15 mouse cellular contexts compared by ENCODE assay signal in genomic region chr1:161983979-161984566, GRCm38 (mm10). TPM values are rescaled to one million over a fixed set of nuclear protein-coding genes. Genes with fewer than 3 reads are reported as not detected.
DNase-seq lines count a peak whose midpoint lies in the region; ATAC-seq and TF ChIP-seq lines count a peak whose summit lies in the region.
"Had no signal": no experiment of that assay in that cellular context is flagged by ENCODE, and none has a peak within 500 bp of the region (broad histone marks: within the 10 kb centered on the region; RNA-seq: fewer than 3 reads in every experiment).

No protein-coding gene starts in this region.

- no peaks in the 10 kb centered on the region for H3K9me3 ChIP-seq in embryonic facial prominence, embryonic 15.5 days (replicated peaks)
- H3K9me3 ChIP-seq in limb, embryonic 15.5 days = no peaks in the 10 kb centered on the region
- H3K9me3 ChIP-seq in midbrain, postnatal 0 days (ENCODE audit: low read length) = no peaks in the 10 kb centered on the region
- H3K9me3 ChIP-seq: stomach, embryonic 15.5 days had no signal

- DNase-seq in kidney, adult 2 months = peak; percentile 52
- no peak for DNase-seq in kidney, adult 11 months
- DNase-seq in heart, postnatal 14 days = peak; percentile 48 to 74
- no peak for DNase-seq in layer of hippocampus, adult 9-11 months
- DNase-seq in midbrain, postnatal 0 days (ENCODE audit: low spot score) = no peak
- no peak for DNase-seq in left cerebral cortex, postnatal 36 days (ENCODE audit: low spot score in 2 of 2)
- DNase-seq: cerebellum, adult 9-11 months had no signal

- H3K27me3 ChIP-seq in kidney, adult 2 months (replicated peaks; ENCODE audit: control insufficient read depth, insufficient read depth, low read length) = no peaks in the 10 kb centered on the region
- H3K27me3 ChIP-seq in embryonic facial prominence, embryonic 15.5 days = no peaks in the 10 kb centered on the region
- no peaks in the 10 kb centered on the region for H3K27me3 ChIP-seq in limb, embryonic 15.5 days
- no peaks in the 10 kb centered on the region for H3K27me3 ChIP-seq in midbrain, postnatal 0 days (ENCODE audit: insufficient read depth, low read length)
- H3K27me3 ChIP-seq: stomach, embryonic 15.5 days had no signal

- TF ChIP-seq CTCF in kidney, adult 2 months (conservative IDR thresholded peaks at IDR 0.05; ENCODE audit: insufficient read depth, insufficient read length, low read depth, low read length) = no peak
- no peak for TF ChIP-seq CTCF in midbrain, postnatal 0 days (IDR thresholded peaks at IDR 0.05)

- WGBS in kidney, adult 2 months = 35% methylated on average over 4 of the region's 4 CpGs
- WGBS in embryonic facial prominence, embryonic 15.5 days = 19% methylated on average over 4 of the region's 4 CpGs
- 8% methylated on average over 4 of the region's 4 CpGs for WGBS in limb, embryonic 15.5 days
- WGBS in midbrain, postnatal 0 days = 29% methylated on average over 4 of the region's 4 CpGs

- H3K9ac ChIP-seq in embryonic facial prominence, embryonic 15.5 days = no peak overlapping the region
- no peak overlapping the region for H3K9ac ChIP-seq in limb, embryonic 15.5 days
- H3K9ac ChIP-seq in midbrain, postnatal 0 days (replicated peaks; ENCODE audit: low read length, poor library complexity, severe bottlenecking) = no peak overlapping the region
- H3K9ac ChIP-seq: liver, embryonic 14.5 days; stomach, embryonic 15.5 days had no signal

- H3K4me3 ChIP-seq in kidney, adult 2 months (ENCODE audit: insufficient read depth, low read depth, low read length) = no peak overlapping the region
- no peak overlapping the region for H3K4me3 ChIP-seq in embryonic facial prominence, embryonic 15.5 days (replicated peaks)
- no peak overlapping the region for H3K4me3 ChIP-seq in limb, embryonic 15.5 days
- H3K4me3 ChIP-seq in midbrain, postnatal 0 days (ENCODE audit: low read depth, low read length) = no peak overlapping the region
- H3K4me3 ChIP-seq: stomach, embryonic 15.5 days had no signal

- H3K4me1 ChIP-seq in kidney, adult 2 months (ENCODE audit: control insufficient read depth, insufficient read depth, low read length) = peaks cover 3% of the 10 kb centered on the region; the same call in 1 of the 2 replicates
- H3K4me1 ChIP-seq in embryonic facial prominence, embryonic 15.5 days = peaks cover 26% of the 10 kb centered on the region
- peaks cover 33% of the 10 kb centered on the region for H3K4me1 ChIP-seq in limb, embryonic 15.5 days
- H3K4me1 ChIP-seq in midbrain, postnatal 0 days (ENCODE audit: insufficient read depth, low read length) = no peaks in the 10 kb centered on the region
- H3K4me1 ChIP-seq: stomach, embryonic 15.5 days had no signal

- H3K36me3 ChIP-seq in kidney, adult 2 months (ENCODE audit: control insufficient read depth, insufficient read depth, low read length) = no peaks in the 10 kb centered on the region
- H3K36me3 ChIP-seq in embryonic facial prominence, embryonic 15.5 days = no peaks in the 10 kb centered on the region
- H3K36me3 ChIP-seq in limb, embryonic 15.5 days = no peaks in the 10 kb centered on the region
- H3K36me3 ChIP-seq in midbrain, postnatal 0 days (ENCODE audit: insufficient read depth, low read length) = no peaks in the 10 kb centered on the region
- H3K36me3 ChIP-seq: stomach, embryonic 15.5 days had no signal

- no peak for ATAC-seq in embryonic facial prominence, embryonic 15.5 days (ENCODE audit: insufficient number of reproducible peaks, low FRiP score, low TSS enrichment, low read depth)
- no peak for ATAC-seq in limb, embryonic 15.5 days (ENCODE audit: insufficient number of reproducible peaks, low FRiP score, low TSS enrichment, low read depth)
- ATAC-seq in midbrain, postnatal 0 days (ENCODE audit: low FRiP score) = no peak
- ATAC-seq: hindbrain, postnatal 0 days had no signal

- TF ChIP-seq POLR2A in kidney, adult 2 months (IDR thresholded peaks at IDR 0.05; ENCODE audit: low read depth, low read length) = no peak

- H3K27ac ChIP-seq in kidney, adult 2 months (ENCODE audit: insufficient read depth, low read depth, low read length) = no peak overlapping the region
- peak overlapping the region; percentile 66 for H3K27ac ChIP-seq in embryonic facial prominence, embryonic 15.5 days (replicated peaks)
- H3K27ac ChIP-seq in limb, embryonic 15.5 days = peak overlapping the region; percentile 78
- no peak overlapping the region for H3K27ac ChIP-seq in midbrain, postnatal 0 days (ENCODE audit: low read depth, low read length)
- H3K27ac ChIP-seq: hindbrain, postnatal 0 days; liver, embryonic 14.5 days; stomach, embryonic 15.5 days had no signal

- intact Hi-C loops in heart, postnatal 14 days (cut with DNase I) = no loop called here
- intact Hi-C loops in left cerebral cortex, postnatal 36 days (cut with DNase I) = no loop called here

- no peak overlapping the region for H3K4me2 ChIP-seq in embryonic facial prominence, embryonic 15.5 days (replicated peaks)
- no peak overlapping the region for H3K4me2 ChIP-seq in limb, embryonic 15.5 days
- no peak overlapping the region for H3K4me2 ChIP-seq in midbrain, postnatal 0 days (ENCODE audit: low read depth, low read length, poor library complexity, severe bottlenecking)
- H3K4me2 ChIP-seq: stomach, embryonic 15.5 days had no signal

RNA-seq across cellular contexts. Expression of gene 4930558K02Rik, which starts 4.6 kb away (rescaled TPM):
- polyA plus RNA-seq in kidney, adult 2 months (2012; rRNA removed) = not detected in 2 replicates
- not detected in 2 replicates for polyA plus RNA-seq in embryonic facial prominence, embryonic 15.5 days (2015; fragmentation: Nextera tagmentation; extraction: Ambion mirVana)
- total RNA-seq in heart, postnatal 14 days (2021) = not detected
- not detected in 2 replicates for polyA plus RNA-seq in limb, embryonic 15.5 days (2015; fragmentation: Nextera tagmentation; extraction: Ambion mirVana)
- total RNA-seq in midbrain, postnatal 0 days (2014; rRNA removed) = not detected in 2 replicates
- 0.33 and 0.47 TPM in 2 replicates for polyA plus RNA-seq in midbrain, postnatal 0 days (2015; fragmentation: Nextera tagmentation; extraction: Ambion mirVana)
- total RNA-seq in left cerebral cortex, postnatal 36 days (2021) = not detected
- total RNA-seq: gastrocnemius, postnatal 36 days; hindbrain, postnatal 0 days; layer of hippocampus, postnatal 25 days; megakaryocyte progenitor cell, adult 5-6 weeks had no signal
- polyA plus RNA-seq: liver, embryonic 14.5 days; stomach, embryonic 15.5 days had no signal

RNA-seq across cellular contexts. Expression of gene Pigc, which starts 15.1 kb away (rescaled TPM):
- polyA plus RNA-seq in kidney, adult 2 months (2012; rRNA removed) = 15.6 and 16.6 TPM in 2 replicates
- polyA plus RNA-seq in embryonic facial prominence, embryonic 15.5 days (2015; fragmentation: Nextera tagmentation; extraction: Ambion mirVana) = 42.4 and 49.7 TPM in 2 replicates
- 10 to 100 TPM; 17.6 to 21.6 TPM for total RNA-seq in heart, postnatal 14 days (2021)
- polyA plus RNA-seq in limb, embryonic 15.5 days (2015; fragmentation: Nextera tagmentation; extraction: Ambion mirVana) = 48.2 and 51.4 TPM in 2 replicates
- total RNA-seq in midbrain, postnatal 0 days (2014; rRNA removed) = 12.1 and 14.5 TPM in 2 replicates
- 22.6 and 26.2 TPM in 2 replicates for polyA plus RNA-seq in midbrain, postnatal 0 days (2015; fragmentation: Nextera tagmentation; extraction: Ambion mirVana)
- total RNA-seq in left cerebral cortex, postnatal 36 days (2021) = 10 to 100 TPM; 12.3 to 16.9 TPM

Comparison
In these comparisons a context has a peak if more than half of its experiments do, and no peak if none do; other contexts are left out.
1. DNase-seq: peak in kidney, adult 2 months (single experiment) and heart, postnatal 14 days (2 of 2); none in kidney, adult 11 months (single experiment), layer of hippocampus, adult 9-11 months (single experiment), midbrain, postnatal 0 days (single experiment) and left cerebral cortex, postnatal 36 days (0 of 2).
2. H3K27ac ChIP-seq: peak in embryonic facial prominence, embryonic 15.5 days (single experiment) and limb, embryonic 15.5 days (single experiment); none in kidney, adult 2 months (single experiment) and midbrain, postnatal 0 days (single experiment).